In genomic region chr6:24664867-24665458, GRCm38 (mm10) we compare ENCODE assay signal across 8 mouse cellular contexts. TPM values are rescaled to one million over a fixed set of nuclear protein-coding genes. Genes with fewer than 3 reads are reported as not detected.
A peak's percentile ranks its signal among the peaks of the same experiment; 100 is the strongest.
DNase-seq lines count a peak whose midpoint lies in the region; ATAC-seq lines count a peak whose summit lies in the region.

Wasl (minus strand) TSS chr6:24665009.

- intact Hi-C loops in left cerebral cortex, postnatal 14 days (cut with DNase I): no loop called here

- peak within 1 kb of the TSS; percentile 89 for H3K4me2 ChIP-seq in intestine, embryonic 14.5 days (ENCODE audit: low read length)

- peak; percentile 99 for ATAC-seq in intestine, embryonic 14.5 days (replicated peaks; ENCODE audit: low FRiP score, low TSS enrichment, low read depth)

- H3K4me3 ChIP-seq in intestine, embryonic 14.5 days (ENCODE audit: low read depth, low read length): peak within 1 kb of the TSS; percentile 95

- peak; percentile 98 for DNase-seq in adrenal gland, adult 18-20 months (ENCODE audit: low spot score in 2 of 2)
- DNase-seq in embryo, embryonic 11 days: peak; percentile 97
- DNase-seq in gastrocnemius, postnatal 25 days: peak; percentile 99
- DNase-seq in intestine, embryonic 14.5 days (ENCODE audit: low spot score): peak; percentile 97
- DNase-seq in left cerebral cortex, postnatal 14 days (ENCODE audit: low spot score in 2 of 2): peak; percentile 98 to 99
- DNase-seq in mesoderm, embryonic 11.5 days (ENCODE audit: low read depth, low spot score): peak; percentile 98
- peak; percentile 98 to 99 for DNase-seq in right cerebral cortex, postnatal 36 days (ENCODE audit: low spot score in 2 of 2)
- DNase-seq in yolk sac, embryonic 10.5 days (ENCODE audit: low spot score): peak; percentile 99

- no peaks in the 10 kb centered on the region for H3K27me3 ChIP-seq in intestine, embryonic 14.5 days (replicated peaks; ENCODE audit: control insufficient read depth, insufficient read depth, low read length)

- H3K4me1 ChIP-seq in intestine, embryonic 14.5 days (replicated peaks; ENCODE audit: control insufficient read depth, insufficient read depth, low read length): peaks cover 7% of the 10 kb centered on the region

- H3K9ac ChIP-seq in intestine, embryonic 14.5 days (ENCODE audit: low read length): peak within 1 kb of the TSS; percentile 95

- no peaks in the 10 kb centered on the region for H3K9me3 ChIP-seq in intestine, embryonic 14.5 days (ENCODE audit: control insufficient read depth, low read length)

- 1% methylated on average over 63 of the region's 63 CpGs for WGBS in intestine, embryonic 14.5 days

- peak within 1 kb of the TSS; percentile 96 for H3K27ac ChIP-seq in intestine, embryonic 14.5 days (ENCODE audit: low read depth)

- no peaks in the 10 kb centered on the region; the same call in 1 of the 2 replicates for H3K36me3 ChIP-seq in intestine, embryonic 14.5 days (ENCODE audit: control insufficient read depth, insufficient read depth, low read length)

RNA-seq across cellular contexts. Expression of gene Wasl, which starts in this region (rescaled TPM):
- 10 to 100 TPM; 50.4 to 62.3 TPM for total RNA-seq in adrenal gland, adult 18-20 months (2021)
- 10 to 100 TPM; 14.0 to 17.1 TPM for total RNA-seq in gastrocnemius, postnatal 25 days (2021)
- 59.0 and 59.2 TPM in 2 replicates for polyA plus RNA-seq in intestine, embryonic 14.5 days (2014; fragmentation: Nextera tagmentation; extraction: Ambion mirVana)
- 10 to 100 TPM; 78.5 to 81.9 TPM for total RNA-seq in left cerebral cortex, postnatal 14 days (2021)

Comparison
In these comparisons a context has a peak if more than half of its experiments do, and no peak if none do; other contexts are left out.
1. Peak in every context shown above with its lines: DNase-seq, ATAC-seq, H3K4me3 ChIP-seq and H3K27ac ChIP-seq.